Mouse (Mus musculus) monocyte, adult 5-6 weeks (primary cell): ENCODE measurements around the gene Ddrgk1. TPM values are rescaled to one million over a fixed set of nuclear protein-coding genes. Genes with fewer than 3 reads are reported as not detected.

Experiments used
- ATAC-seq: fragments of 153-309, 156-312 bp; replicated peaks from 2 replicates; pipeline ENCODE4 v1.8.0; 2017; ENCODE audit warnings: mild to moderate bottlenecking; ENCODE audit not compliant: low TSS enrichment, insufficient number of reproducible peaks, severe bottlenecking, poor library complexity, low FRiP score
- total RNA-seq: library from RNA; stranded (forward); fragments of 200-1000, 200-491, 200-594 nt; gene quantifications from 3 replicates; pipeline ENCODE4 v1.2.3, GENCODE M21; 2017

The Ddrgk1 gene
- 79.9 to 114 TPM (median 86.8 TPM) in 3 replicates for total RNA-seq

DNA sequence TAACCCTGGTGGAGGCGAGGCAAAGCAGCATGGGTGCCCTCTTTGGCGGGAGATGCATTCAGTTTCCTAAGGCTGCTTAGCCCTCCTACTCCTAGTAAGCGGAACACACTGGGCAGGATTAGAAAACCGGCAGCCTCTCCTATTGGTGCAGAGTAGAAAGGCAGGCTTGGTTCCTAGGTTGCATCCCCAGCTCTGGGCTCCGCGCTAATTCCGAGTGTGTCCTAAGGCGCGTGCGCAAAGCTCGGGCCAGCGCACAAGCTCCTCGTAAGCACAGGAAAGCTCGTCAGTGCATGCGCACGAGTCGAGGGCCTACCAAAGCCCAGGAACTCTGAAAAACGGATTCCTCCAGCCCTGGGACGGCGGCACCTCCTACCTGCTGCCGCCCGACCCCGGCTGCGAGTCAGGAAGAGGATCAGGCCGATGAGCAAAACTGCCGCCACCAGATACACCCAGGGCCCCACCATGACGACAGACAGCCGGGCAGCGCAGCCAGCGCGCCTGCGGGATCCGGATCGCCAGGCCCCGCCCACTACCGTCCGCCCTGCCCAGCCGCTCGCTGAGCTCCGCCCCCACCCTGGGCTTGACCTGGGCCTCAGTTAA lies at the start of gene Ddrgk1:
Ddrgk1 (minus strand) TSS at position 558 of the 600 bp plus-strand sequence.
- ATAC-seq: peak; percentile 85

DNA sequence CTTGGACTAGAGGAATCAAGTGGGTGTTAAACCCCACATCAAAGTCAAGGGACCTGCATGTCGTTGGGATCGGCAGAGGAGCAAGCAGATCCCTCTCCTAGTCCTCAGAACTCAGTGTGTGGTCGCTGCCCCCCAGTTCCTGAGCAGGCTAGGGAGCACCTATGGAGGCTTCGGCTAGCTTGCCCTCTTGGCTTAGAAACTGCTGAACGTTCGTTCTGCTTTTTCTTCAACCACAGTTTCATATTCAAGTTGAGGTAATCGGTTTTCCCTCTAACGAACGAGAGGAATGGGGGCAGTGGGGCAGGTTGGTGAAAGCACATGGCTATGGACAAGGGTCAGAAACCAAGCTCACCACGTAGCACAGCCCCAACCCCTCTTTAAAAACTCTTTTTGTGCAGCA lies 42.6 kb upstream of the Ddrgk1 start:
- ATAC-seq: no peak

DNA sequence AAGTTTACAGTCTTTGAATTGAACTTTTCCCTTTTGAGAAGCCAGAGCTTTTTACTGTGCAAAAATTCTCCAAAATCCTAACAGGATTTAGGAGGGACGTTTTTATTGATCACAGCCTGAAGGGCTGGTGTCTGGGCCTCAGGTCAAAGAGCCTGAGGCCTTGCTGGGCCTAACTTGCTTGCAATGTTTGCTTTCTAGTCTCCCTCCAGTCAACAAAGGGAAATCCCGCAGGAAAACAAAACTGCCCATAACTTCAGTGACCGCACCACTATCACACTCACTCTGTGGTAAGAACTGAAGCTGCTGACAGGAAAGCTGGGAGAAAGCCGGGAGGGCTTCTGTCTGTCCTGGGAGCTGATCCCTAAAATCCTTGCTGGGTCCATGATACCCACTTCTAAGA lies 42.1 kb upstream of the Ddrgk1 start:
- no peak for ATAC-seq

DNA sequence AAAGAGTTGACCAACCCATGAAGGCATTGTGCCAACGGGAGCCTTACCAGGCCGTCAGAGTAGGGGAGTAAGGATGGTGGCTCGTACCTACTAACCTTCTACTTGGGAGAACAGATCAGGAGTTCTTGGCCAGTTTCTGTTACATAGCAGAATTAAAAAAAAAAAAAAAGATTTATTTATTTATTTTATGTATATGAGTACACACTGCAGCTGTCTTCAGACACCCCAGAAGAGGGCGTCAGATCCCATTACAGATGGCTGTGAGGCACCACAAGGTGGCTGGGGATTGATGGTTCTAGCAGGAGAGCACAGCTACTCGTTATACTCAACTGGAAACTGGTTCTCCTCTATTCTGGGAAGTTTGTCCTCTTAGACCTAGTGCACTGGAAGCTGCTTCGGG lies 40.7 kb upstream of the Ddrgk1 start:
- ATAC-seq: no peak

DNA sequence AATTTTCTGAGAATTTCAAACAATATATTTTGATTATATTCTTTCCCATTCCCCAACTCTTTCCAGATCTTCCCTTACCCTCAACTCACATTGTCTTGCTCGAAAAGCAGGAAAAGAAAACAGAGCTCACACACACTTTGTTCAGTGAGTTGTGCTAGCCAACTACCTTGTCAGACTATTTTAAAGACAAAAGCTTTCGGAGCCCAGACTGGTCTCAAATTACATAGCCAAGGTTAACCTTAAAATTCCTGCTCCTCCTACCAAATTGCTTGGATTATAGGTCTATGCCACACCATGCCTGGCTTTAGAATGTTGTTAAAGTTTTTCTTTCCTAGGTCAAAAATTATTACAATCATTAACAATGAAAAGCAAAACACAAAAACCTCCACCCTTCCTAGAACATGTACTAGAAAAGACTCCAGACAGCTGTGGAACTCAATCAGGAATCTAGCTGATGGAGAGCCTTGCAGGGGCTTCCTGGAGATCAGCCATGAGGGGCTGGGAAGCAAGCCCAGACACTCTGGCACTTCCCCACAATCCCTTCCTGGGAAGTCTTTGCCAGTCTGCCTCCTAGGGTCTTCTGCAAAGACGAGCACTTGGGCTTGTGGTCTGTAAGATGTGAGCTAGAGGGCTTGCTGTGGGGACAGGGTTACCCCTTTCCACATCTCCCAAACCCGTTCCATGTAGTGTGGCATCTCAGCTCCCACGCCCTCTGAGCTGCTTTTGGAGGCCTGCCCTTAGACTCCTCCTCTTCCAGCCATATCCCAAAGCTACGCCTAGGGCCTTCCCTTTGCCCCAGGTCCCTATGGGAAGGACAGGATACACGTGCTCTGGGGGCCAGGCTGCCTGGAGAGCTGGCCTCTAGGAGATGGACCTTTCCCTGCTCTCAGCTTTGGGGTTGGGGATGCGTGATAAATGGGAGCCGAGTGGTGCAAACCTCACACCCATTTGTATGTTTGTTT lies 39.9 kb upstream of the Ddrgk1 start:
- no peak for ATAC-seq

DNA sequence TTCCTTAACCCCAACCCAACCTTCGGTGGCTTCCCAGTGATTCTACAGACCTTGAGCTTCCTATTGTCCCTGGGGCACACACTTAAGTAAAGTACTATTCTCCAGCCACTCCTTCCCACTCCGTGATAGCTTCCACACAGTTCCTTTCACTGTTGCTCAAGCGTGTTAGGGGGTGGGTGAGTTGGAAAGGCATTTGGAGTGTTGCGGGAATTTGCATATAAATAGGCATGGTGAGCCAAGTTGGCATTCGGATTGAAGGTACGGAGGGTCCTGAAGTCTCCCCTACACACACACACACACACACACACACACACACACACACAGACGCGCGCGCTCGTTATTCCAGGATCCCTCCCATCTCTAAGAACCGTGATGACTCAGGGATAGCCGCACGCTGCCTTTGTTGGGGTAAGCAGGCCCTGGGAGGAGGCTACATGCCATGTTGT lies 33.4 kb upstream of the Ddrgk1 start:
- ATAC-seq: no peak

DNA sequence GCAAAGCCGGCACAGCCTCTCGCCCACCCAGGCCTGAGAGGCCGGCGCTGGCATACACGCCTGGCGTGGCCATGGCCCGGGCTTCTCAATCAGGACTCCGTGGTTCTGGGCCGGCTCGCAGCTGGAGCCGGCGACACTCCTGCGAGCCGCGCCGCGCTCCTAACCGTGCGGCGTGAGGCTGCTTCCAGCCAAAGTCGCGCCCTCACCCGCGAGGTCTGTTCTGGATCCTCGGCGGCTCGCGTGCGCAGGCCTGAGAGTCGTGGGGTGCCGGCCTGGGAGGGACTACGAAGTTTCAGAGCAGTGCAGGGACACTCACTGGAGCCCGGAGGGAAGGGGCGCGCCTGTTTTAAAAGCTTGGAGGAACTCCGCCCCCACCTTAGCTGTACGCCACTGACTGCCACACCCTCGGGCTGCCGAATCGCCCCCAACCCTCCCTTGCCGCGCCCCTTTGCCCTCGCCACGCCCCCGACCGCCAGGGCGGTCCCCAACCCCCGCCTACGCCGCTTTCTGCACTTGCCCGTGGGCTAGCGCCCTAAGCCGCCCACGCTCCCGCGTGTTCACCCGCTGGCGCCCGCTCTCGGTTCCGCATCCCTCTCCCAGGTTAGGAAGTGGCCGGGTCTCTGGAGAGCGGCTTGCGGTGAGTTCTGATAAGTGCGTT lies 32.8 kb upstream of the Ddrgk1 start, which contains the start of gene Slc4a11:
Slc4a11 (minus strand) TSS at position 367 of the 658 bp plus-strand sequence.
- no peak for ATAC-seq

DNA sequence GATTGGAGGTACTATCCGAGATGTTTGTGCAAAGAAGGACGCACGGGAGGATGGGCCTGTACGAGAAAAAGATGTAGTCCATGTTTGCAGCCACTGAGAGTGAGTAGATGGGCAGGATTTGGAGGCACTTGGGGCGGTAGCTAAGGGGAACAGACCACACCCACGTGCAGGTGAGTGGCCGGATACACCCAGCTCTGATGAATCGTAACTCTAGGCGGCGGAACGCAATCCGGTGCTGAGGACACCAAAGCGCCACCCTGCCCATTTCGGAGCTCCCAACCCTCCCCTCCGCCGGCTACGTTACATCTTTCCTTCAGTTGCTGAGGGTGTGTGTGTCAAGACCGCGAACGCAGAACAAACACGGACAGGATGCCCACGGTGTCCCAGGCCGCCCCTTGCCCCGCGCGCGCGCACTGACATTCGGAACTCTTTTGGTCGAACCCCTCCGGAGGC lies 32.3 kb upstream of the Ddrgk1 start:
- peak; percentile 18; the same call in 1 of the 2 replicates for ATAC-seq

DNA sequence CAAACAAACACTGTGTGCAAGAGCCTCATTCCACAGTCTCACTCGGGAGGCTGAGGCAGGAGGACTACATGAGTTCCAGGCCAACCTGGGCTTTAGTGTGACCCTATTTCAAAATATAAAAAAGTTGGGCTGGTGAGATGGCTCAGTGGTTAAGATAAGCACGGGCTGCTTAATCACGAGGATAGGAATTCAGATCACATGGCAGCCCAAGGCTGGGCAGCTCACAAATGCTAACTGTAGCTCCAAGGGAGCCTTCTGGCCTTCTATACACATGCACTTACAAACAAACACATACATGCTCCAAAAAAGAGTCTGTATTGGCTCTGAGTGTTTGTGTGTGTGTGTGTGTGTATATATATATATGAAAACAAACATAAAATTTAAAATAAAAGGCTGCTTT lies 29.1 kb upstream of the Ddrgk1 start:
- no peak for ATAC-seq

DNA sequence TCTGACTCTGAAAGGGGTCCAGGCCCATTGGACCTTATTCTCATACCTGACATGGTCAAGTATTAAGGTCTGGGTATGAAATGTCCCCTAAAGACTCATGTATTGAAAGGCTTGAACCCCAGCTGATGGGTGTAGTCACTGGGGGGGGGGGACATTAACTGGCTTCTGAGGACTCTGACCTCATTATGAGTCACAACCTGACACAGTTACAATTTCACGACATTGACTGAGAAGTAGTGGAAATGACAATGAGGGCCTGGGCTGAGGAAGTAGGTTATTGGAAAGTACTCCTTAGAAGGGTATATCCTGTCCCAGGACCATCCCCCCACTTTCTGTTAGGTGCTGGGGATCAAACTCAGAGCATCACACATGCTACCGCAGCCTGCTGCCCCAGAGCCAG lies 24.6 kb upstream of the Ddrgk1 start:
- no peak for ATAC-seq

DNA sequence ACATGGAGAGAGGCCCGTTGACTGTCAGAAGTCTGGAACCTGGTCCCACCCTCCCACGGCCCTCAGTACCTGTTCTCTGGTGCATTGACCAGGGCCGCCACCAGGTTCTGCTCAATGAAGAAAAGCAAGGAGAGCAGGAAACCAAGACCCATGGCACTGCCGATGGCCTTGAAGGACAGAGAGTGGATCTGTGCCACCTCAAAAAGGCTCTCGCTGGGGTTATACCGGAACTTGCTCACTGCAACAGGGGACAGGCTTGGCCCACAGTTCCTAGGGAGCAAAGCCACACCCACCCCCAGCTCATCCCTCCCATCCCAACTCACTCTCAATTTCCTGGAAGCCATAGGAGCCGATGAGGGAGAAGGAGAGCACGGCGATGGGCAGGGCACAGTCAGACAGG lies 21.0 kb upstream of the Ddrgk1 start:
- no peak for ATAC-seq

DNA sequence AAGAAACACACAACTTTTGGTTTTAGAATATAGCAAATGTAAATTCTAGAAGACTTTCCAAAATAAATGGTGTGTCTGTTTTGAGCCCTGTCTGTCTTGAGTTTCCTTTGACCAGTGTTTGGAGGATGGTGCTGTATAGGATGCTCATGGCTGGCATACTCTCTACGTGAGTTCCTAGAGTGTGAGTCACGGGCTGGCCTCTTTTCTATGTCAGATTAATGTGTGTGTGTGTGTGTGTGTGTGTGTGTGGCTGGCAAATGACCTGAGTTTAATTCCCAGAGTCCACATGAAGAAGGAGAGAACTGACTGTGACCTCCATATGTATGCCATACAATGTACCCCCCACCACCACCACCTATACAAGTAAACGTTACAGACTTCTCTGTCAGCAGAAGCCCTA lies 17.1 kb upstream of the Ddrgk1 start:
- no peak for ATAC-seq

DNA sequence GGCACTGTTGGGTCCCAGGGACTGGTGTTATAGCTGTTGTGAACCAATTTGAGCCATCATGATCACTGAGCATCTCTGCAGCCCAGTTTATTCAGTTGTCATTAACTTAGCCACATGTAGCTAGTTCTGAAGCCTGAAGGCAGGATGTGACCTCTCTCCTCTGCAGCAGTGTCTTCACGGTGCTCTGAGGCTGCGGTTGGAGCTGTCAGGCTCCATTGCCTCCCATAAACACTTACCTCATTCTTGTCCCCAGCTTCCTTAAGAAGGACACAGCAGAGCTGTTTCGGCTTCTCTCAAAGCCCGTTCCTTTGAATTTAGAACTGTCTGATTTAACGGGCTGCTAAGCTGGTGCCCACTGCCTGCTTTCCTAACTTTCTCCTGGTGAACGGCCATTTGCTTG lies 15.4 kb upstream of the Ddrgk1 start:
- no peak for ATAC-seq

DNA sequence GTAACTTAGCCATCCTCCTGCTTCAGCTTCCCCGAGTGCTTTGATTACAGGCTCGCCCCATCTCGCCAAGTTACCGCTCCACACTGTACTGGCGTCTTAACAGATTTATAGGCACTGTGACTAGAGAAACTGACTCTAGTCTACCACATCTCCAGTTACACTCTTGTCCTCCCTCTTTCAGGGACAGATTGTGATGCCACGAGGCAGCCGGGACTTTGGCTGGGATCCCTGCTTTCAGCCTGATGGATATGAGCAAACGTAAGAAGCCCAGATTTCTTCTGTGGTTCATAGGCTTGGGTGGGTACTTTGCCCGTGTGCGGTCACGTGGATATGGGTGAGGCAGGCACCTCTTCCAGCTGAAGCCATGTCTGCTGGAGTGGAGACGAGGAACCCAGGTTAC lies 14.7 kb upstream of the Ddrgk1 start:
- no peak for ATAC-seq

DNA sequence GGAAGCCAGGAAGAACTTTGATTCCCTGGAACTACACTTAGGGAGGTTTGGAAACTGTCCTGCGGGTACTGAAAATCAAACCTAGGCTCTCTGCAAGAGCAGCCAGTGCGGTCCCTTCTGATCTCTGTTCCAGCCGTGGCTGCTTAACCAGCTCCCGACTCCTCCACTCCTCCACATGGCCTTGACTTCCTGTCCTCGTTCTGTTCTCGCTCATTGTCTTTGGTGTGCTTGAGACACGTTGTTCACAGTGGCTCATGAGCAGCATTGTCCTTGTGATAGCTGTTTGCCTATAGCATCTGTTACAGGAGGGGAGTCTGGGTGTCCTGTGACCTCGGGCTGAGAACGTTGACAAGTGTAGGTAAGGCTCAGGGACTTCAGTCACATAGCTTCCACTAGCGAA lies 12.8 kb upstream of the Ddrgk1 start:
- ATAC-seq: no peak

DNA sequence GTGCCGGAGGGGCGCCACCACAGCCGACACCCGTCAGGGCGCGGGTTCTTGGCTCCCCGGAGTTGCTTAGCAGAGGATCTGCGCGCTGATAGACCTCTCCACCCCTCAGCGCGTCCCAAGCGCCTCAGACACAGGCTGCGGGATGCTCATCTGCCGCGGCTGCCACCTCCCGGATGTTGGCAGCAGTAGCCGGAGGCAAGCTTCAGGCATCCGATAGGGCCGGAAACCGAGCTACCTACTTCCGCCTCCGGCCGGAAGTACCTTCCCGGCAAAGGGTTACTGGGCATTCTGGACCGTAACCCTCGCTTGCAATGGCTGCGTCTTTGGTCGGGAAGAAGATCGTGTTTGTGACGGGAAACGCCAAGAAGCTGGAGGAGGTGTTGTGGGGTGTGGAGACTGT lies 3.1 kb upstream of the Ddrgk1 start, which contains the start of gene Itpa:
Itpa (plus strand) TSS at position 52 of the 400 bp plus-strand sequence.
- ATAC-seq: peak; percentile 84

DNA sequence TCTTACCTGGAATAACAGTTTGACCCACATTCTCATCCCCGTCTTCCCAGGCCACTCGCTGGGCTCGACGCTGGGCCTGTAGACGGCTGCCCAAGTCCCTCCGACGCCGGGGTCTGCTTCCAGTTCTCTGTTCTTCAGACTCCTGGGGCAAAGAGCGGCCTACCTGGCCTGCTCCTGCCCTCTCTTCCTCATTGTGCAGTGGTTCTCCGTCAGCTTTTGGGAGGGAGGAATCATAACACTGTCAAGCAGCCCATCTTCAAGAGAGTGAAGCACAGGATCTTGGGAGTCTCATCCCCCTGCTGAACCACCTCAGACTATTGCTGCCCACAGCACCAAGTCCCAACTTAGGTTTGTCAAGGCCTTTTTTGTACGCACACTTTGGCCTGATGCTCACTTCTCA lies 1.1 kb downstream of the Ddrgk1 start:
- ATAC-seq: no peak

DNA sequence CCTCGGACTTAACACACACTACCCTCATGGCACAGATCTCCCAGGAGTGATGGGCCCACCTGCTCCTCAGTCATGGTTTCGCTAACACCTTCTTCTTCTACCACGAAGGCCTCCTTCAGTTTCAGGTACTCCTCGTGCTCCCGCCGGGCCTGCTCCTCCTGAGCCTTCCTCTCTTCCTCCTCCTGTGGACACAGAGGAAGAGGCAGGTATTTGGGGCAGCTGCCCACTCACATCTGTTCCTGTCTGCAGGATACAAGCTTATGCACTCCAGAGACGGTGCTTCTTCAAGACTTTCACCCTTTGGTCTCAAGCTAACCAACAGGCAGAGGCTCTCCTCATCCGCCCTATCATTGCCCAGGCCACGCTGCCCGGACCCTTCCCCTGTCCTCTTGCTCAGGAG lies 5.9 kb downstream of the Ddrgk1 start:
- ATAC-seq: no peak

DNA sequence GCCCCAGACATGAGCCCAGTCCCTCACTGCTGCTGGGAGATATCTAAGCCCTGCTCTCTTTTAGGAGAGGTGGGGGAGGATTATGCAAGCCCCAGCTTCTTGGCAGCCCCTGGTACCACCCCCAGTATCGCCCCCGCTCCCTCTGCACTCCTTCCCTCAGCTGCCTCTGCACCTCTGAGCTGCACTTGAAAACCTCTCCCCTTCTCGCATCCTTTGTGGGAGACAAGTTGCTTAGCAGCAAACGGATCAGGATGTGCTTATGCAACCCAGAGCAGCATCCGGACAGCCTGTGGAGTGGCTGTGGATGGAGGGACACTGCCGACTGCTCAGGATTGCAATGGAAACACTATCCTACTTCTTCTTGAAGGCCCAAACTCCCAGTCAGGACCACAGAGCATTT lies 6.9 kb downstream of the Ddrgk1 start:
- ATAC-seq: no peak
